Mouse (Mus musculus) CH12.LX (cell line): Measurements from ENCODE around the gene Pgap3. TPM values are rescaled to one million over a fixed set of nuclear protein-coding genes. Genes with fewer than 3 reads are reported as not detected.
A peak's percentile ranks its signal among the peaks of the same experiment; 100 is the strongest.

Experiments used
- DNase-seq: peaks from one replicate; pipeline ENCODE4 v3.0.0-alpha.2; 2013; ENCODE audit errors: extremely low read depth
- H3K27ac ChIP-seq: 2 replicates; pipeline ENCODE4 v1.5.1; 2012; ENCODE audit warnings: low read depth, mild to moderate bottlenecking, control low read depth, moderate library complexity; ENCODE audit not compliant: insufficient read depth
- H3K27me3 ChIP-seq: replicated peaks from 2 replicates; pipeline ENCODE3; 2012; ENCODE audit warnings: inconsistent platforms
- H3K36me3 ChIP-seq, 2 experiments: replicated peaks in 1 of 2; 2 replicates each; pipeline versions ENCODE3 to v1.6.1; 2012; ENCODE audit warnings: inconsistent platforms in 1 of 2, low read length in 1 of 2, mild to moderate bottlenecking in 1 of 2, mixed read lengths in 1 of 2, moderate library complexity in 1 of 2; ENCODE audit not compliant: control insufficient read depth in 1 of 2, insufficient read depth in 1 of 2
- H3K4me1 ChIP-seq, 2 experiments: 2 replicates each; pipeline ENCODE4 v1.6.1; 2012; ENCODE audit warnings: inconsistent platforms in 1 of 2, moderate library complexity in 1 of 2; ENCODE audit not compliant: insufficient read depth in 2 of 2, control insufficient read depth in 1 of 2
- H3K4me2 ChIP-seq: 2 replicates; pipeline ENCODE4 v1.6.1; 2012; ENCODE audit warnings: low read depth, mild to moderate bottlenecking, control low read depth; ENCODE audit not compliant: poor library complexity, insufficient read depth, severe bottlenecking
- H3K4me3 ChIP-seq, 3 experiments: fragments of 150-350 bp in 1 of 3; sonication (generic) in 1 of 3; replicated peaks in 1 of 3; 2 replicates each; pipeline versions ENCODE3 to v1.5.1; 2011 to 2012; ENCODE audit warnings: low read depth in 2 of 3, low read length in 2 of 3, mild to moderate bottlenecking in 2 of 3, moderate library complexity in 2 of 3, control low read depth in 1 of 3, improper control_type of control experiment in 1 of 3, inconsistent platforms in 1 of 3, mixed read lengths in 1 of 3; ENCODE audit not compliant: poor library complexity in 1 of 3
- H3K79me2 ChIP-seq: replicated peaks from 2 replicates; pipeline ENCODE4 v1.6.1; 2012; ENCODE audit warnings: mild to moderate bottlenecking, moderate library complexity; ENCODE audit not compliant: control insufficient read depth, poor library complexity, insufficient read depth, severe bottlenecking; ENCODE audit errors: extremely low read depth
- H3K9ac ChIP-seq: 2 replicates; pipeline ENCODE4 v1.6.1; 2012; ENCODE audit warnings: low read depth, mild to moderate bottlenecking, control low read depth, moderate library complexity; ENCODE audit not compliant: insufficient read depth
- H3K9me3 ChIP-seq: replicated peaks from 2 replicates; pipeline ENCODE3; 2012; ENCODE audit warnings: low read length, inconsistent platforms, mixed read lengths
- BHLHE40 ChIP-seq: IDR thresholded peaks from 2 replicates; pipeline ENCODE4 v1.6.1; 2011; ENCODE audit warnings: mild to moderate bottlenecking, low read depth, low read length, improper control_type of control experiment
- CHD1 ChIP-seq: IDR thresholded peaks from 2 replicates; pipeline ENCODE4 v1.6.1; 2012; ENCODE audit warnings: low read depth, low read length, improper control_type of control experiment, inconsistent platforms
- CHD2 ChIP-seq: IDR thresholded peaks from 2 replicates; pipeline ENCODE4 v1.6.1; 2011; ENCODE audit warnings: low read length, improper control_type of control experiment
- CTCF ChIP-seq, 2 experiments: IDR thresholded peaks in 1 of 2; conservative IDR thresholded peaks in 1 of 2; 2 replicates each; pipeline ENCODE4 v1.5.1; 2011 to 2012; ENCODE audit warnings: low read depth in 2 of 2, low read length in 2 of 2, improper control_type of control experiment in 1 of 2, inconsistent platforms in 1 of 2, mild to moderate bottlenecking in 1 of 2, moderate library complexity in 1 of 2
- E2F4 ChIP-seq: IDR thresholded peaks from 2 replicates; pipeline ENCODE4 v1.6.1; 2011; ENCODE audit warnings: low read depth, low read length, improper control_type of control experiment; ENCODE audit not compliant: insufficient replicate concordance
- ELF1 ChIP-seq: IDR thresholded peaks from 2 replicates; pipeline ENCODE4 v1.6.1; 2014; ENCODE audit warnings: low read depth, mild to moderate bottlenecking, inconsistent platforms, low read length, improper control_type of control experiment
- ETS1 ChIP-seq: conservative IDR thresholded peaks from 2 replicates; pipeline ENCODE4 v1.6.1; 2012; ENCODE audit warnings: low read depth, mild to moderate bottlenecking, inconsistent platforms, low read length, improper control_type of control experiment, moderate library complexity
- GABPA ChIP-seq: IDR thresholded peaks from 2 replicates; pipeline ENCODE4 v1.6.1; 2012; ENCODE audit warnings: low read depth, low read length, improper control_type of control experiment, inconsistent platforms; ENCODE audit not compliant: insufficient replicate concordance
- IRF4 ChIP-seq: IDR thresholded peaks from 2 replicates; pipeline ENCODE4 v1.6.1; 2014; ENCODE audit warnings: low read depth, mild to moderate bottlenecking, inconsistent platforms, low read length, improper control_type of control experiment
- JUN ChIP-seq: IDR thresholded peaks from 2 replicates; pipeline ENCODE4 v1.6.1; 2011; ENCODE audit warnings: low read depth, mild to moderate bottlenecking, low read length, improper control_type of control experiment, moderate library complexity; ENCODE audit not compliant: insufficient read depth
- JUND ChIP-seq: conservative IDR thresholded peaks from 2 replicates; pipeline ENCODE4 v1.6.1; 2011; ENCODE audit warnings: low read depth, low read length, improper control_type of control experiment
- KAT2A ChIP-seq: IDR thresholded peaks from 2 replicates; pipeline ENCODE4 v1.6.1; 2012; ENCODE audit warnings: low read length, improper control_type of control experiment, inconsistent platforms; ENCODE audit not compliant: insufficient replicate concordance
- MAFK ChIP-seq: IDR thresholded peaks from 2 replicates; pipeline ENCODE4 v1.6.1; 2011; ENCODE audit warnings: low read length, improper control_type of control experiment; ENCODE audit not compliant: insufficient replicate concordance
- MAX ChIP-seq: IDR thresholded peaks from 2 replicates; pipeline ENCODE4 v1.6.1; 2011; ENCODE audit warnings: low read length, improper control_type of control experiment
- MEF2A ChIP-seq: IDR thresholded peaks from 2 replicates; pipeline ENCODE4 v1.6.1; 2014; ENCODE audit warnings: low read depth, mild to moderate bottlenecking, inconsistent platforms, low read length, improper control_type of control experiment, borderline replicate concordance
- MXI1 ChIP-seq: IDR thresholded peaks from 2 replicates; pipeline ENCODE4 v1.6.1; 2011; ENCODE audit warnings: mild to moderate bottlenecking, low read depth, low read length, improper control_type of control experiment
- MYC ChIP-seq: IDR thresholded peaks from 2 replicates; pipeline ENCODE4 v1.6.1; 2011; ENCODE audit warnings: low read depth, mild to moderate bottlenecking, improper control_type of control experiment, low read length
- NRF1 ChIP-seq: IDR thresholded peaks from 2 replicates; pipeline ENCODE4 v1.6.1; 2014; ENCODE audit warnings: low read depth, mild to moderate bottlenecking, inconsistent platforms, low read length, improper control_type of control experiment, moderate library complexity
- PAX5 ChIP-seq: IDR thresholded peaks from 2 replicates; pipeline ENCODE4 v1.6.1; 2012; ENCODE audit warnings: low read length, inconsistent platforms, mixed read lengths
- POLR2A ChIP-seq: IDR thresholded peaks from 2 replicates; pipeline ENCODE4 v1.6.1; 2011; ENCODE audit warnings: low read depth, mild to moderate bottlenecking, improper control_type of control experiment, low read length
- POLR2AphosphoS2 ChIP-seq: IDR thresholded peaks from 2 replicates; pipeline ENCODE4 v1.6.1; 2011; ENCODE audit warnings: low read depth, low read length, improper control_type of control experiment
- RAD21 ChIP-seq: IDR thresholded peaks from 2 replicates; pipeline ENCODE4 v1.6.1; 2011; ENCODE audit warnings: low read depth, mild to moderate bottlenecking, low read length, improper control_type of control experiment, moderate library complexity
- SIN3A ChIP-seq: IDR thresholded peaks from 2 replicates; pipeline ENCODE4 v1.6.1; 2012; ENCODE audit warnings: low read length, improper control_type of control experiment, inconsistent platforms
- SMC3 ChIP-seq: IDR thresholded peaks from 2 replicates; pipeline ENCODE4 v1.6.1; 2011; ENCODE audit warnings: low read depth, low read length, improper control_type of control experiment
- TCF12 ChIP-seq: IDR thresholded peaks from 2 replicates; pipeline ENCODE4 v1.6.1; 2014; ENCODE audit warnings: low read depth, mild to moderate bottlenecking, inconsistent platforms, low read length, improper control_type of control experiment
- UBTF ChIP-seq: IDR thresholded peaks from 2 replicates; pipeline ENCODE4 v1.6.1; 2012; ENCODE audit warnings: low read depth, mild to moderate bottlenecking, inconsistent platforms, low read length, improper control_type of control experiment, moderate library complexity
- USF1 ChIP-seq: IDR thresholded peaks from 2 replicates; pipeline ENCODE4 v1.6.1; 2014; ENCODE audit warnings: low read depth, mild to moderate bottlenecking, inconsistent platforms, low read length, improper control_type of control experiment
- USF2 ChIP-seq: conservative IDR thresholded peaks from 2 replicates; pipeline ENCODE4 v1.6.1; 2011; ENCODE audit warnings: low read depth, low read length, improper control_type of control experiment
- ZC3H11A ChIP-seq: IDR thresholded peaks from 2 replicates; pipeline ENCODE4 v1.6.1; 2012; ENCODE audit warnings: low read depth, mild to moderate bottlenecking, inconsistent platforms, low read length, improper control_type of control experiment
- ZKSCAN1 ChIP-seq: IDR thresholded peaks from 2 replicates; pipeline ENCODE4 v1.6.1; 2012; ENCODE audit warnings: low read depth, inconsistent platforms, low read length, improper control_type of control experiment, borderline replicate concordance
- ZMIZ1 ChIP-seq: IDR thresholded peaks from 2 replicates; pipeline ENCODE4 v1.6.1; 2012; ENCODE audit warnings: low read depth, mild to moderate bottlenecking, inconsistent platforms, low read length, improper control_type of control experiment
- ZNF384 ChIP-seq: IDR thresholded peaks from 2 replicates; pipeline ENCODE4 v1.6.1; 2012; ENCODE audit warnings: low read depth, low read length, improper control_type of control experiment, inconsistent platforms
- dilution Hi-C: fragments of 300-500 bp; cut with MboI; formaldehyde crosslinking; loops from 2 replicates; pipeline ENCODE4 v1.14.3; 2020; ENCODE audit warnings: low sequenced_read_pairs; ENCODE audit not compliant: extremely low pct_unique_long_range_greater_than_20kb, extremely low pct_ligation_motif_present
- in situ Hi-C: fragments of 300-500 bp; cut with MboI; formaldehyde crosslinking; loops from 3 replicates; pipeline ENCODE4 v1.14.3; 2019; ENCODE audit warnings: low sequenced_read_pairs, low pct_ligation_motif_present, low pct_unique_long_range_greater_than_20kb, mixed read lengths
- polyA plus RNA-seq: library from polyadenylated mRNA; unstranded; fragments of >175 nt; gene quantifications from 2 replicates; pipeline ENCODE4 v1.2.1, GENCODE M21; 2012; ENCODE audit warnings: low read depth; ENCODE audit not compliant: insufficient read length
- total RNA-seq, 2 experiments: library from RNA; depleted of rRNA; stranded (reverse); fragments of 300-350 nt in 1 of 2; fragments of >200 nt in 1 of 2; gene quantifications; 2 replicates each; pipeline ENCODE4 v1.2.3; 2012 to 2014

Gene Pgap3
- total and polyA plus RNA-seq, 3 experiments: 3.3 to 6.9 (median 6.5) TPM

GRCm38 (mm10) chr11:98345253-98345652 lies 55.0 kb downstream of the Pgap3 start (continued):
- TF ChIP-seq SIN3A: no peak
- no peak; the same call in 1 of the 2 replicates for TF ChIP-seq CHD2
- TF ChIP-seq PAX5: no peak
- no peak for TF ChIP-seq MAFK
- no peak; the same call in 1 of the 2 replicates for TF ChIP-seq MEF2A
- TF ChIP-seq JUN: no peak
- no peak for TF ChIP-seq POLR2AphosphoS2
- no peak for TF ChIP-seq UBTF
- peak; percentile 70 for TF ChIP-seq SMC3
- TF ChIP-seq E2F4: no peak

DNA sequence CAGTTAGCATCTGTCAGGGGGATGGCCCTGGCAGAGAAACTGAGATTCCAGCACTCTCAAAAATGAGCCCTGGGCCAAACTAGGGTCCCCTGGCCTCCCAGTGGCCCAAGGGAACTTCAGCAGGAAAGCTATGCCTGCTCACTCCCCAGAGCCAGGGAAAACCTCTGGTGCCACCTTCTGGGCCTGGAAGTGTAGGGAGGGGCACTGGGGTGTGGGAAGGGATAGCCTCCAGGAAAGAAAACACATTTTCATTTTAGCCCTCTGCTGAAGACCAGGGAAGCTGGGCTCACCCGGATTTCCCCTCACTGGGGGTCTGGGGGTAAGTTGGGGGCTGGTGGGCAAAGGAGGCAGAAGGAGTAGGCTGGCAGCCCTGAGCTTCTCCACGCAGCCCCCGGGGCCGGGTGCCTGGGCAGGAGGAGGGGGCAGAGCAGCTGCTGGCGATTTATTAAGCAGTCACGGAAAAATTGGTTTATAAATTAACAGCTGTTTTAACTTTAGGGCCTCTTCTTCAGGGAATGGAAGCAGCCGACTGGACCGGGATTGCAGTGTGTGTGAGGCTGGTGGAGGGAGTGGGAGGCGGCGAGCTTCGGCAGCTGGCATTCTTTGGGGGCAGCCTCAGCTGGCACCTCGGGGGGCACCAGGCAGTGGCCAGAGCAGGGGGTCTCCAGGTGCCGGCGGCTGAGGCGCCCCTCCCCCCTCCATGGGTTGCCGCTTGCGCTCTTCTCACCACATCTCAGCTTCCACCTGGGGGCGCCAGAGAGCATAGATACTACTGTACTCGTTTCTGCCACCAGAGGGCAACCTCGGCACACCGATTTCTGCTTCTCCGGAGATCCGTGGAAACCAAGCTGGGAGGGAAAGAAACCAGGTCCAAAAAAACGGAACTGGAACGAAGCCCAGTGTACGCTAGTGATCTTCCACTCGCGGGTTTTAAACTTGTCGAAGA lies 58.0 kb downstream of the Pgap3 start:
- H3K9me3 ChIP-seq: no peaks in the 10 kb centered on the region
- in situ Hi-C loops: loop anchor here (5.0 to 25.0 kb wide), 2 partner anchors 75 to 295 kb away; partner anchors contain the start of genes Gm12355, Gsdma2 and Gsdma3
- H3K4me2 ChIP-seq: peak overlapping the region; percentile 26
- H3K4me3 ChIP-seq: peak overlapping the region in 1 of 3 experiments; percentile 27
- H3K27me3 ChIP-seq: peaks cover 68% of the 10 kb centered on the region
- H3K4me1 ChIP-seq: peaks cover 14 to 39% of the 10 kb centered on the region in 2 experiments
- no peak overlapping the region for H3K27ac ChIP-seq
- no peaks in the 10 kb centered on the region for H3K36me3 ChIP-seq
- H3K79me2 ChIP-seq: no peaks in the 10 kb centered on the region
- dilution Hi-C loops: no loop called here
- no peak overlapping the region for H3K9ac ChIP-seq
- DNase-seq: peak; percentile 92
- TF ChIP-seq USF2 (no peak), NRF1 (peak; percentile 60), POLR2AphosphoS2 (no peak), CHD1 (no peak), JUN (peak; percentile 5; the same call in 1 of the 2 replicates), CHD2 (peak; percentile 96), ZKSCAN1 (no peak), GABPA (no peak), USF1 (no peak), CTCF (conservative IDR thresholded peaks at IDR 0.05 in 1 of 2, IDR thresholded peaks at IDR 0.05 in 1 of 2; ENCODE audit: low read depth in 2 of 2, low read length in 2 of 2) (peak; percentile 91 to 100), BHLHE40 (peak; percentile 73), SIN3A (peak; percentile 67; the same call in 1 of the 2 replicates), MYC (peak; percentile 62; the same call in 1 of the 2 replicates), ZC3H11A (peak; percentile 76), ETS1 (0 out of 2 replicates have a peak, but pooled peaks have one; percentile 21), PAX5 (no peak), ZMIZ1 (no peak), JUND (no peak), MXI1 (peak; percentile 29; the same call in 1 of the 2 replicates), ELF1 (peak; percentile 66), UBTF (0 out of 2 replicates have a peak, but pooled peaks have one; percentile 35), TCF12 (peak; percentile 87), ZNF384 (peak; percentile 74), SMC3 (peak; percentile 98), IRF4 (peak; percentile 90), RAD21 (peak; percentile 98), POLR2A (peak; percentile 46), MAFK (0 out of 2 replicates have a peak, but pooled peaks have one; percentile 16), MAX (peak; percentile 56; the same call in 1 of the 2 replicates), KAT2A (0 out of 2 replicates have a peak, but pooled peaks have one; percentile 61), MEF2A (peak; percentile 79)
